Mouse (Mus musculus): ENCODE measurements at regions not wholly inside any gene's neighbourhood (a gene's known extent, or its start where the extent isn't known, plus 50 kb on each side); places are given as distances from the start of the nearest gene placed in this dataset.

DNA sequence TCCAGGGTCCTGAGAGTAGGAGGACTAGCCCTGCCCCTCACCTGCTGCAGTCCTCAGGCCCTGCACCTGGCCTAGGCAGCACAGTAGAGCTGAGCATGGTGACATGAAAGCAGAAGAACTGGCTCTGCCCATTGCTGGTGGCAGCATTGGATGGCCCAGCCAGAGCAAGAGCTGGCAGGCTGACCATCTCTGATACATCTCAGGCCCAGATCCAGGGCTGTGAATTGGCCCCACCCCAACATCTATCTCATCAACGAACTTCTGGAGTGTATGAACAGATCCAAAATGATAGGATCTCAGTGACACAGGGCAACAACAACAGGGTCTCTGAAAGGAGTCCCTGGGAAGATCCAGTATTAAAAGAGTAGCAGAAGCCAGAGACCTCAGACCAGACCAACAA, 84.0 kb upstream of the Atp6ap2 start:
- no peak for TF ChIP-seq CTCF (IDR thresholded peaks at IDR 0.05; ENCODE audit: borderline replicate concordance, control insufficient read depth, extremely low read depth, insufficient read depth, low read length, poor library complexity)
- TF ChIP-seq POLR2A (IDR thresholded peaks at IDR 0.05; ENCODE audit: control insufficient read depth, extremely low read depth, insufficient read depth, low read length, poor library complexity) = no peak

All from thymus, adult 2 months (tissue).